Mouse (Mus musculus) neural tube, embryonic 15.5 days (tissue): ENCODE measurements around the gene Arid3a. TPM values are rescaled to one million over a fixed set of nuclear protein-coding genes. Genes with fewer than 3 reads are reported as not detected.

Experiments used
- ATAC-seq: fragments of 200-750 bp; cut with Nextera tagmentation; 2 replicates; pipeline ENCODE4 v1.8.0; 2017; ENCODE audit warnings: mild to moderate bottlenecking, moderate TSS enrichment, moderate library complexity; ENCODE audit not compliant: low FRiP score
- H3K27ac ChIP-seq: fragments of 300-500 bp; sonication (generic); replicated peaks from 2 replicates; pipeline ENCODE4 v1.5.1; 2015; ENCODE audit warnings: mild to moderate bottlenecking, inconsistent platforms
- H3K27me3 ChIP-seq: fragments of 300-500 bp; sonication (generic); replicated peaks from 2 replicates; pipeline ENCODE4 v1.6.1; 2015; ENCODE audit warnings: inconsistent platforms
- H3K36me3 ChIP-seq: fragments of 300-500 bp; sonication (generic); 2 replicates; pipeline ENCODE4 v1.6.1; 2015; ENCODE audit warnings: inconsistent platforms
- H3K4me1 ChIP-seq: fragments of 300-500 bp; sonication (generic); 2 replicates; pipeline ENCODE4 v1.6.1; 2015; ENCODE audit warnings: inconsistent platforms
- H3K4me2 ChIP-seq: fragments of 300-500 bp; sonication (generic); 2 replicates; pipeline ENCODE4 v1.6.1; 2015; ENCODE audit warnings: inconsistent platforms, mild to moderate bottlenecking, moderate library complexity
- H3K4me3 ChIP-seq: fragments of 300-500 bp; sonication (generic); replicated peaks from 2 replicates; pipeline ENCODE4 v1.5.1; 2015; ENCODE audit warnings: mild to moderate bottlenecking, inconsistent platforms
- H3K9ac ChIP-seq: fragments of 300-500 bp; sonication (generic); replicated peaks from 2 replicates; pipeline ENCODE4 v1.6.1; 2015; ENCODE audit warnings: mild to moderate bottlenecking, inconsistent platforms
- H3K9me3 ChIP-seq: fragments of 300-500 bp; sonication (generic); replicated peaks from 2 replicates; pipeline ENCODE4 v1.6.1; 2016; ENCODE audit warnings: inconsistent platforms
- WGBS: fragments of 180-500 bp; shearing (Covaris S2); methylation state at CpG from one replicate; pipeline ENCODE4 v1.1.7; 2015; ENCODE audit warnings: mixed read lengths; 5-methylcytosine and 5-hydroxymethylcytosine counted together
- polyA plus RNA-seq: library from polyadenylated mRNA; unstranded; fragments of >200 nt; fragmentation: Nextera tagmentation; extraction: Ambion mirVana; gene quantifications from 2 replicates; pipeline ENCODE4 v1.2.1, GENCODE M21; 2015

The Arid3a gene
- polyA plus RNA-seq, 1 experiment from 2014 or later = 2.4 TPM

- 9% methylated on average over 33 of the region's 47 CpGs for WGBS
- Histone ChIP-seq H3K27me3 (peaks cover 45% of the 10 kb centered on the region), H3K36me3 (peaks cover 35% of the 10 kb centered on the region), H3K4me3 (peak within 1 kb of the TSS; percentile 40), H3K9me3 (no peaks in the 10 kb centered on the region), H3K27ac (no peak within 1 kb of the TSS), H3K4me2 (peak within 1 kb of the TSS; percentile 72), H3K9ac (peak within 1 kb of the TSS; percentile 38), H3K4me1 (peaks cover 10% of the 10 kb centered on the region)
- no peak; the same call in 1 of the 2 replicates for ATAC-seq
These were observed 43.8 kb downstream of the Arid3a start, which contains the start of gene Grin3b for GRCm38 (mm10) chr10:79970415-79971182. TSS of gene Grin3b (plus strand) at chr10:79970715.

GRCm38 (mm10) chr10:79971183-79971497, 44.3 kb downstream of the Arid3a start:
- no peak; the same call in 1 of the 2 replicates for ATAC-seq
- H3K27ac ChIP-seq = no peak overlapping the region
- H3K9ac ChIP-seq = peak overlapping the region; percentile 38; the same call in 1 of the 2 replicates
- peaks cover 45% of the 10 kb centered on the region for H3K27me3 ChIP-seq
- H3K4me3 ChIP-seq = peak overlapping the region; percentile 40
- H3K4me2 ChIP-seq = peak overlapping the region; percentile 72
- H3K36me3 ChIP-seq = peaks cover 35% of the 10 kb centered on the region
- H3K9me3 ChIP-seq = no peaks in the 10 kb centered on the region
- H3K4me1 ChIP-seq = peaks cover 10% of the 10 kb centered on the region
- WGBS = 3% methylated on average over 21 of the region's 21 CpGs

- ATAC-seq = no peak
- Histone ChIP-seq H3K4me2 (no peak overlapping the region), H3K9ac (no peak overlapping the region), H3K27me3 (peaks cover 45% of the 10 kb centered on the region), H3K27ac (no peak overlapping the region), H3K4me1 (peaks cover 10% of the 10 kb centered on the region), H3K9me3 (no peaks in the 10 kb centered on the region), H3K36me3 (peaks cover 35% of the 10 kb centered on the region), H3K4me3 (no peak overlapping the region)
- 65% methylated on average over 14 of the region's 14 CpGs for WGBS
These were observed 46.0 kb downstream of the Arid3a start for GRCm38 (mm10) chr10:79972831-79973230.

- no peak for ATAC-seq
- 93% methylated on average over 21 of the region's 21 CpGs for WGBS
- no peak overlapping the region for H3K4me2 ChIP-seq
- no peak overlapping the region for H3K9ac ChIP-seq
- no peak overlapping the region for H3K27ac ChIP-seq
- no peaks in the 10 kb centered on the region for H3K9me3 ChIP-seq
- peaks cover 41% of the 10 kb centered on the region for H3K36me3 ChIP-seq
- no peak overlapping the region for H3K4me3 ChIP-seq
- H3K4me1 ChIP-seq = peaks cover 10% of the 10 kb centered on the region
- H3K27me3 ChIP-seq = peaks cover 37% of the 10 kb centered on the region
These were observed 47.2 kb downstream of the Arid3a start for GRCm38 (mm10) chr10:79974087-79974486.

- Histone ChIP-seq H3K4me2 (no peak overlapping the region), H3K4me1 (peaks cover 10% of the 10 kb centered on the region), H3K36me3 (peaks cover 45% of the 10 kb centered on the region), H3K27me3 (peaks cover 31% of the 10 kb centered on the region), H3K9ac (no peak overlapping the region), H3K4me3 (no peak overlapping the region), H3K27ac (no peak overlapping the region), H3K9me3 (no peaks in the 10 kb centered on the region)
- ATAC-seq = no peak
- 86% methylated on average over 8 of the region's 8 CpGs for WGBS
These were observed 47.8 kb downstream of the Arid3a start for GRCm38 (mm10) chr10:79974668-79975067.

GRCm38 (mm10) chr10:79976071-79976721, 49.4 kb downstream of the Arid3a start:
- H3K36me3 ChIP-seq = peaks cover 45% of the 10 kb centered on the region
- 87% methylated on average over 28 of the region's 28 CpGs for WGBS

GRCm38 (mm10) chr10:79976722-79977107, 49.9 kb downstream of the Arid3a start:
- Histone ChIP-seq H3K9me3 (no peaks in the 10 kb centered on the region), H3K27me3 (peaks cover 11% of the 10 kb centered on the region), H3K9ac (no peak overlapping the region), H3K36me3 (peaks cover 45% of the 10 kb centered on the region), H3K27ac (no peak overlapping the region), H3K4me3 (no peak overlapping the region), H3K4me2 (no peak overlapping the region), H3K4me1 (peaks cover 18% of the 10 kb centered on the region)
- 69% methylated on average over 36 of the region's 36 CpGs for WGBS
- no peak for ATAC-seq

More at GRCm38 (mm10) chr10:79976071-79976721, 49.4 kb downstream of the Arid3a start:
- Histone ChIP-seq H3K9me3 (no peaks in the 10 kb centered on the region), H3K27me3 (peaks cover 16% of the 10 kb centered on the region), H3K9ac (no peak overlapping the region), H3K4me3 (no peak overlapping the region), H3K27ac (no peak overlapping the region), H3K4me1 (peaks cover 14% of the 10 kb centered on the region), H3K4me2 (no peak overlapping the region)
- no peak for ATAC-seq

GRCm38 (mm10) chr10:79977324-79977723, 50.5 kb downstream of the Arid3a start:
- Histone ChIP-seq H3K4me2 (no peak overlapping the region), H3K27me3 (peaks cover 5% of the 10 kb centered on the region), H3K9me3 (no peaks in the 10 kb centered on the region), H3K27ac (no peak overlapping the region), H3K36me3 (peaks cover 45% of the 10 kb centered on the region), H3K4me1 (peaks cover 22% of the 10 kb centered on the region), H3K9ac (no peak overlapping the region), H3K4me3 (no peak overlapping the region)
- no peak for ATAC-seq
- WGBS = 80% methylated on average over 28 of the region's 28 CpGs

GRCm38 (mm10) chr10:79978061-79978460, 51.2 kb downstream of the Arid3a start:
- peaks cover 45% of the 10 kb centered on the region for H3K36me3 ChIP-seq
- H3K4me2 ChIP-seq = no peak overlapping the region
- peaks cover 29% of the 10 kb centered on the region for H3K4me1 ChIP-seq
- H3K4me3 ChIP-seq = no peak overlapping the region
- ATAC-seq = no peak
- no peaks in the 10 kb centered on the region; the same call in 1 of the 2 replicates for H3K27me3 ChIP-seq
- no peak overlapping the region for H3K9ac ChIP-seq
- 96% methylated on average over 21 of the region's 21 CpGs for WGBS
- H3K27ac ChIP-seq = no peak overlapping the region
- H3K9me3 ChIP-seq = no peaks in the 10 kb centered on the region

- ATAC-seq = no peak
- Histone ChIP-seq H3K4me2 (no peak overlapping the region), H3K27ac (no peak overlapping the region), H3K9ac (no peak overlapping the region), H3K27me3 (no peaks in the 10 kb centered on the region), H3K36me3 (peaks cover 45% of the 10 kb centered on the region), H3K9me3 (no peaks in the 10 kb centered on the region), H3K4me1 (peaks cover 35% of the 10 kb centered on the region), H3K4me3 (no peak overlapping the region)
- 95% methylated on average over 22 of the region's 22 CpGs for WGBS
These were observed 52.7 kb downstream of the Arid3a start for GRCm38 (mm10) chr10:79979401-79980155.

- no peak for ATAC-seq
- WGBS = 77% methylated on average over 5 of the region's 5 CpGs
- peak overlapping the region; percentile 98 for H3K27ac ChIP-seq
These were observed 56.4 kb downstream of the Arid3a start for GRCm38 (mm10) chr10:79983205-79983604.

More at GRCm38 (mm10) chr10:79983205-79983604, 56.4 kb downstream of the Arid3a start:
- H3K4me1 ChIP-seq = peaks cover 58% of the 10 kb centered on the region
- peak overlapping the region; percentile 96 for H3K4me2 ChIP-seq
- peak overlapping the region; percentile 79 for H3K9ac ChIP-seq
- peaks cover 12% of the 10 kb centered on the region for H3K27me3 ChIP-seq
- peaks cover 12% of the 10 kb centered on the region for H3K36me3 ChIP-seq
- no peaks in the 10 kb centered on the region for H3K9me3 ChIP-seq
- peak overlapping the region; percentile 61 for H3K4me3 ChIP-seq
